Mouse (Mus musculus) neutrophil, adult 59 days (primary cell): ENCODE measurements around the gene Scgb1b24. TPM values are rescaled to one million over a fixed set of nuclear protein-coding genes. Genes with fewer than 3 reads are reported as not detected.

Experiments
- total RNA-seq, 2 experiments: library from RNA; stranded (reverse); gene quantifications; 1 replicate in 1 of 2; 2 replicates in 1 of 2; pipeline ENCODE4 v1.2.4; 2023

Scgb1b24 gene
- total RNA-seq, result not detected

GRCm38 (mm10) chr7:33743499-33743898 lies at the start of gene Scgb1b24:
TSS of gene Scgb1b24 (plus strand) at chr7:33743799.

DNA sequence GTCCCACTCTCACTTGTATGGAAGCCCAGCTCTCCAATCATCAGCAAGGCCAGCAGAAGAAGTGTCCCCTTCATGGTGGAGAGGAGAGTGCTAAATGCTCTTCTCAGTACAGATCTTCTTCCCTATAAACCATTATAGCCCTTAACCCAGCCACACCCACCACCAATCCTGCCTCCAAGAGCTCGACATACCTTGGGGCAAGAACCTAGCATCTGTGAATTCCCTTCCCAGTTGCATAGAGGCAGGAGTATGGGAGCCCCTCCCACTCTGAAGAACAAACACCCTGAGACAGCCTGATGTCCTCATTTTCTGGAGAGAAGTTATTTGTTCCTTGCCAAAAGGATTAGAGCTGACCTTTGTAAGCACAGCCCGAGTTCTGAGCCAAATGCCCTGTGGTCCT lies 4.4 kb upstream of the Scgb1b24 start, which contains the start of gene Scgb2b24:
Gene Scgb2b24, minus strand, starts transcription at position 101 of the 400 bp plus-strand sequence.

Other genes with a start within 250 kb of the Scgb1b24 start
- not detected for gene Scgb2b21, start 223.3 kb upstream of the Scgb1b24 start, total RNA-seq
- not detected for gene Scgb2b24, start 4.5 kb upstream of the Scgb1b24 start, total RNA-seq
- gene Scgb2b26, start 201.2 kb downstream of the Scgb1b24 start, total RNA-seq, result not detected